Comparison of ENCODE assay signal across 25 mouse cellular contexts in the genomic region with DNA sequence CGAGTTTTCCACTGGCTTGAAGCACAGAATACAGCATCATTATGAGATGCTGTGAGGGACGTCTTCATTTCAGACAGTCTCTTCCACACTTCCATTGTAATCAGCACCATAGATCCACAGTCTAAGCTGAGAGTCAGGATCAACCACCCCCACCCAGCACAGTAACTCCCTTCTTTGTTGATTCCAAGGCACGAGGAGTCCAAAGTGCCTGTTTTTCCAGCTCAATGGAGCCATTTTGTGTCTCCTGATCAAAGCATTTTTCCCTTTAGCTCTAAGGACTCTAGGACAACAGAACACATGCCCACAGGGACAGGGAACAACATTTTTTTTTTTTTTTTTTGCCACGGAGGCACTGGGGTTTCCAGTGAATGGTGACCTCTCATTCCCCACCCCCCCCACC. TPM values are rescaled to one million over a fixed set of nuclear protein-coding genes. Genes with fewer than 3 reads are reported as not detected.
DNase-seq lines count a peak whose midpoint lies in the region; ATAC-seq lines count a peak whose summit lies in the region.
"Had no signal": no experiment of that assay in that cellular context is flagged by ENCODE, and none has a peak within 500 bp of the region (broad histone marks: within the 10 kb centered on the region; RNA-seq: fewer than 3 reads in every experiment).

No protein-coding gene starts in this region.

- H3K9me3 ChIP-seq in forebrain, embryonic 10.5 days, result peaks cover 15% of the 10 kb centered on the region; the same call in 1 of the 2 replicates
- no peaks in the 10 kb centered on the region for H3K9me3 ChIP-seq in forebrain, embryonic 15.5 days
- H3K9me3 ChIP-seq in midbrain, embryonic 11.5 days (ENCODE audit: control insufficient read depth, low read length), result peaks cover 9% of the 10 kb centered on the region; the same call in 1 of the 2 replicates
- no peaks in the 10 kb centered on the region for H3K9me3 ChIP-seq in midbrain, embryonic 15.5 days
- 0 out of 2 replicates have a peak, but pooled peaks cover 2% of the 10 kb centered on the region for H3K9me3 ChIP-seq in forebrain, embryonic 16.5 days (ENCODE audit: control insufficient read depth, low read length)
- no peaks in the 10 kb centered on the region for H3K9me3 ChIP-seq in intestine, embryonic 15.5 days
- H3K9me3 ChIP-seq: embryonic facial prominence, embryonic 15.5 days; limb, embryonic 13.5 days had no signal

- ATAC-seq in forebrain, embryonic 15.5 days (replicated peaks), result no peak
- ATAC-seq in midbrain, embryonic 11.5 days (ENCODE audit: low FRiP score), result peak; percentile 54; the same call in 1 of the 2 replicates
- no peak for ATAC-seq in midbrain, embryonic 15.5 days (replicated peaks)
- ATAC-seq in forebrain, embryonic 16.5 days, result 0 out of 2 replicates have a peak, but pooled peaks have one; percentile 18
- no peak for ATAC-seq in intestine, embryonic 15.5 days
- ATAC-seq in erythroblast, adult 5-6 weeks (replicated peaks; ENCODE audit: low FRiP score, poor library complexity, severe bottlenecking), result no peak
- ATAC-seq: liver, embryonic 12.5 days had no signal

- WGBS in forebrain, embryonic 10.5 days, result 10% methylated on average over 4 of the region's 4 CpGs
- 5% methylated on average over 4 of the region's 4 CpGs for WGBS in forebrain, embryonic 15.5 days
- WGBS in midbrain, embryonic 11.5 days, result 8% methylated on average over 4 of the region's 4 CpGs
- 7% methylated on average over 4 of the region's 4 CpGs for WGBS in midbrain, embryonic 15.5 days
- 3% methylated on average over 4 of the region's 4 CpGs for WGBS in forebrain, embryonic 16.5 days
- WGBS in intestine, embryonic 15.5 days, result 61% methylated on average over 4 of the region's 4 CpGs

- no peaks in the 10 kb centered on the region for H3K36me3 ChIP-seq in forebrain, embryonic 10.5 days (replicated peaks)
- no peaks in the 10 kb centered on the region for H3K36me3 ChIP-seq in forebrain, embryonic 15.5 days
- H3K36me3 ChIP-seq in midbrain, embryonic 11.5 days (ENCODE audit: control insufficient read depth, insufficient read depth, low read length), result no peaks in the 10 kb centered on the region
- H3K36me3 ChIP-seq in midbrain, embryonic 15.5 days (replicated peaks), result no peaks in the 10 kb centered on the region
- H3K36me3 ChIP-seq in forebrain, embryonic 16.5 days (ENCODE audit: control insufficient read depth, insufficient read depth), result no peaks in the 10 kb centered on the region
- H3K36me3 ChIP-seq in intestine, embryonic 15.5 days, result no peaks in the 10 kb centered on the region
- H3K36me3 ChIP-seq: embryonic facial prominence, embryonic 15.5 days; heart, embryonic 12.5 days; limb, embryonic 13.5 days; liver, embryonic 12.5 days had no signal

- peaks cover 49% of the 10 kb centered on the region for H3K27me3 ChIP-seq in forebrain, embryonic 10.5 days (ENCODE audit: poor library complexity, severe bottlenecking)
- H3K27me3 ChIP-seq in forebrain, embryonic 15.5 days, result no peaks in the 10 kb centered on the region
- H3K27me3 ChIP-seq in midbrain, embryonic 11.5 days (ENCODE audit: control insufficient read depth, insufficient read depth, low read length), result peaks cover 39% of the 10 kb centered on the region
- peaks cover 22% of the 10 kb centered on the region for H3K27me3 ChIP-seq in midbrain, embryonic 15.5 days (replicated peaks)
- H3K27me3 ChIP-seq in forebrain, embryonic 16.5 days (replicated peaks; ENCODE audit: control insufficient read depth, insufficient read depth, low read length), result no peaks in the 10 kb centered on the region
- H3K27me3 ChIP-seq in intestine, embryonic 15.5 days (replicated peaks), result peaks cover 7% of the 10 kb centered on the region

- 0 out of 2 replicates have a peak overlapping the region, but pooled peaks have one; percentile 40 for H3K27ac ChIP-seq in forebrain, embryonic 10.5 days
- H3K27ac ChIP-seq in forebrain, embryonic 15.5 days (replicated peaks), result no peak overlapping the region
- H3K27ac ChIP-seq in midbrain, embryonic 11.5 days (ENCODE audit: low read depth, low read length), result no peak overlapping the region
- no peak overlapping the region for H3K27ac ChIP-seq in midbrain, embryonic 15.5 days
- H3K27ac ChIP-seq in forebrain, embryonic 16.5 days (ENCODE audit: low read length), result no peak overlapping the region
- no peak overlapping the region for H3K27ac ChIP-seq in intestine, embryonic 15.5 days
- H3K27ac ChIP-seq: embryonic facial prominence, embryonic 15.5 days; limb, embryonic 13.5 days; liver, embryonic 12.5 days; stomach, postnatal 0 days had no signal

- H3K4me2 ChIP-seq in forebrain, embryonic 15.5 days (replicated peaks), result no peak overlapping the region
- no peak overlapping the region for H3K4me2 ChIP-seq in midbrain, embryonic 11.5 days
- H3K4me2 ChIP-seq in midbrain, embryonic 15.5 days, result no peak overlapping the region
- H3K4me2 ChIP-seq in forebrain, embryonic 16.5 days (ENCODE audit: low read length), result no peak overlapping the region
- H3K4me2 ChIP-seq in intestine, embryonic 15.5 days (replicated peaks), result no peak overlapping the region
- H3K4me2 ChIP-seq: embryonic facial prominence, embryonic 15.5 days; heart, embryonic 12.5 days; limb, embryonic 13.5 days; liver, embryonic 12.5 days had no signal

- H3K4me1 ChIP-seq in forebrain, embryonic 10.5 days, result peaks cover 22% of the 10 kb centered on the region
- H3K4me1 ChIP-seq in forebrain, embryonic 15.5 days, result peaks cover 4% of the 10 kb centered on the region
- H3K4me1 ChIP-seq in midbrain, embryonic 11.5 days (ENCODE audit: control insufficient read depth, insufficient read depth, low read length), result peaks cover 2% of the 10 kb centered on the region; the same call in 1 of the 2 replicates
- 0 out of 2 replicates have a peak, but pooled peaks cover 4% of the 10 kb centered on the region for H3K4me1 ChIP-seq in midbrain, embryonic 15.5 days
- no peaks in the 10 kb centered on the region; the same call in 1 of the 2 replicates for H3K4me1 ChIP-seq in forebrain, embryonic 16.5 days (replicated peaks; ENCODE audit: control insufficient read depth, insufficient read depth, low read length)
- H3K4me1 ChIP-seq in intestine, embryonic 15.5 days (replicated peaks), result 0 out of 2 replicates have a peak, but pooled peaks cover 2% of the 10 kb centered on the region
- H3K4me1 ChIP-seq: heart, embryonic 12.5 days; limb, embryonic 13.5 days had no signal

- H3K9ac ChIP-seq in forebrain, embryonic 15.5 days (replicated peaks), result no peak overlapping the region
- H3K9ac ChIP-seq in midbrain, embryonic 11.5 days (ENCODE audit: low read length), result no peak overlapping the region
- H3K9ac ChIP-seq in midbrain, embryonic 15.5 days, result no peak overlapping the region
- H3K9ac ChIP-seq in forebrain, embryonic 16.5 days (replicated peaks; ENCODE audit: low read depth, low read length), result no peak overlapping the region
- no peak overlapping the region for H3K9ac ChIP-seq in intestine, embryonic 15.5 days
- H3K9ac ChIP-seq: embryonic facial prominence, embryonic 15.5 days; heart, embryonic 12.5 days; limb, embryonic 13.5 days; liver, embryonic 12.5 days had no signal

- H3K4me3 ChIP-seq in forebrain, embryonic 10.5 days, result no peak overlapping the region
- H3K4me3 ChIP-seq in forebrain, embryonic 15.5 days, result no peak overlapping the region
- H3K4me3 ChIP-seq in midbrain, embryonic 11.5 days (ENCODE audit: low read depth, low read length), result no peak overlapping the region
- no peak overlapping the region for H3K4me3 ChIP-seq in midbrain, embryonic 15.5 days
- H3K4me3 ChIP-seq in forebrain, embryonic 16.5 days (replicated peaks; ENCODE audit: low read length), result no peak overlapping the region
- H3K4me3 ChIP-seq in intestine, embryonic 15.5 days (replicated peaks), result no peak overlapping the region
- H3K4me3 ChIP-seq: embryonic facial prominence, embryonic 15.5 days; heart, embryonic 12.5 days; limb, embryonic 13.5 days; liver, embryonic 12.5 days had no signal

- peak; percentile 43 for DNase-seq in forebrain, embryonic 10.5 days (ENCODE audit: extremely low spot score, low spot score)
- DNase-seq in midbrain, embryonic 11.5 days (ENCODE audit: low spot score, missing footprints), result no peak
- DNase-seq in yolk sac, embryonic 10.5 days (ENCODE audit: low spot score), result no peak
- DNase-seq: adrenal gland, postnatal 25 days; cerebellum, postnatal 10 days; gastrocnemius, postnatal 25 days; heart, adult 18-20 months; heart, postnatal 10 days; kidney, adult 11 months; kidney, postnatal 4 days; lung, adult 18-20 months; lung, postnatal 10 days; right cerebral cortex, postnatal 14 days; thymus, adult 2 months; thymus, postnatal 4 days had no signal

RNA-seq across cellular contexts. Expression of gene Tjp1, which starts 5.1 kb away (rescaled TPM):
- polyA plus RNA-seq in forebrain, embryonic 10.5 days (2016; fragmentation: Nextera tagmentation; extraction: Ambion mirVana), result 27.8 and 29.8 TPM in 2 replicates
- 21.9 and 23.2 TPM in 2 replicates for polyA plus RNA-seq in forebrain, embryonic 15.5 days (2015; fragmentation: Nextera tagmentation; extraction: Ambion mirVana)
- 21.7 and 26.8 TPM in 2 replicates for polyA plus RNA-seq in midbrain, embryonic 11.5 days (2014; fragmentation: Nextera tagmentation; extraction: Ambion mirVana)
- 31.3 and 33.9 TPM in 2 replicates for polyA plus RNA-seq in midbrain, embryonic 15.5 days (2015; fragmentation: Nextera tagmentation; extraction: Ambion mirVana)
- 21.9 and 24.2 TPM in 2 replicates for polyA plus RNA-seq in forebrain, embryonic 16.5 days (2015; fragmentation: Nextera tagmentation; extraction: Ambion mirVana)
- polyA plus RNA-seq in intestine, embryonic 15.5 days (2015; fragmentation: Nextera tagmentation; extraction: Ambion mirVana), result 26.4 TPM in 2 replicates
- 1.7 and 2.3 TPM in 2 replicates for total RNA-seq in erythroblast, adult 5-6 weeks (2015; ENCODE audit: low replicate concordance)
- 3.6 and 26.8 TPM in 2 replicates for total RNA-seq in erythroblast, adult 5-6 weeks (2017; ENCODE audit: low replicate concordance)

Comparison
In these comparisons a context has a peak if more than half of its experiments do, and no peak if none do; other contexts are left out.
1. ATAC-seq: peak in midbrain, embryonic 11.5 days (single experiment) and forebrain, embryonic 16.5 days (single experiment); none in forebrain, embryonic 15.5 days (single experiment), midbrain, embryonic 15.5 days (single experiment), intestine, embryonic 15.5 days (single experiment) and erythroblast, adult 5-6 weeks (single experiment).